Mouse (Mus musculus): Measurements from ENCODE around the gene Cops7b.

- TF ChIP-seq CTCF (conservative IDR thresholded peaks at IDR 0.05; ENCODE audit: insufficient read depth, insufficient read length, low read depth, low read length): peak; percentile 97
- TF ChIP-seq POLR2A (IDR thresholded peaks at IDR 0.05; ENCODE audit: low read depth, low read length): no peak
These were observed 67.6 kb downstream of the Cops7b start for GRCm38 (mm10) chr1:86650272-86650671.

Data from kidney, adult 2 months (tissue).